ENCODE assay signal across 7 mouse cellular contexts in the genomic region with DNA sequence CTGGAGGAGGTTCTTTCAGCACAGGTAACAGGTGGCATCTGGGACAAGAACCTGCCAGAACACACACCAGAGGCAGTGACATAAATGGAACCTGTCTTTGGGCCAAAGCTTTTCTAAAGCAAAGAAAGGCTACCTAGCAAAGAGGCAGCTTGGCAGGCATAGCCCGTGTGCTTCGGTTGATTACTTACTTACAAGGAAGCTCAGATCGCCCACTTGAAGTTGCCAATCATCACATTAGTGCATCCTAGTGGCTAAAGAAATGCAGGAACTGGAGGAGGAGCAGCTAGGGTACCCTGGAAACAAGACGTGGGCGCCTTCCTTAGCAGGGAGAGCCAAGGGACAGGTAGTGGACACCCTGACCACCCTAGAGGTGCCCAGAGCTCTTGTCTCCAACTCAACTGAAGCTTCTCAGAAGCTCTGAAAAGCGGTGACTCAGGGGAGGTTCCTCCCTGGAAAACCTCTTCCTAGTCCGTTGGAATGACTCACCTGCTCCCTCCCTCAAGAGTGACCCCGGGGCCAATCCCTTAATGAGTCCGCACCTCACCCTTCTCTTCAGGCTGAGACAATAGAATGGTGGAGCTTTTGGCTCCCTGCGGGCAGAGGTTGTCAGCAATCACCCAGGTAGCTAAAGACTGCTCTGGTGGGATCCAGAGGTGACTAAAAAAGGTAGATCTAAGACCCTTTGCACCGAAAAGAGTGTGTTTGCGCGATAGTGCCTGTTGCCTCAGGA. TPM values are rescaled to one million over a fixed set of nuclear protein-coding genes. Genes with fewer than 3 reads are reported as not detected.
DNase-seq lines count a peak whose midpoint lies in the region; ATAC-seq and TF ChIP-seq lines count a peak whose summit lies in the region.

No protein-coding gene starts in this region.

- H3K4me2 ChIP-seq in embryonic facial prominence, embryonic 15.5 days (replicated peaks) = peak overlapping the region; percentile 100
- peak overlapping the region; percentile 99 for H3K4me2 ChIP-seq in kidney, embryonic 15.5 days

- peak; percentile 55 for ATAC-seq in Patski
- ATAC-seq in embryonic facial prominence, embryonic 15.5 days (ENCODE audit: insufficient number of reproducible peaks, low FRiP score, low TSS enrichment, low read depth) = no peak
- no peak for ATAC-seq in kidney, embryonic 15.5 days (replicated peaks; ENCODE audit: low FRiP score)
- ATAC-seq in CD4-positive, CD25-positive, alpha-beta regulatory T cell, adult 4 months = no peak

- H3K9me3 ChIP-seq in embryonic facial prominence, embryonic 15.5 days (replicated peaks) = no peaks in the 10 kb centered on the region
- no peaks in the 10 kb centered on the region for H3K9me3 ChIP-seq in kidney, embryonic 15.5 days (replicated peaks)

- H3K36me3 ChIP-seq in embryonic facial prominence, embryonic 15.5 days = peaks cover 14% of the 10 kb centered on the region; the same call in 1 of the 2 replicates
- peaks cover 18% of the 10 kb centered on the region for H3K36me3 ChIP-seq in kidney, embryonic 15.5 days

- 24% methylated on average over 13 of the region's 13 CpGs for WGBS in embryonic facial prominence, embryonic 15.5 days
- 22% methylated on average over 13 of the region's 13 CpGs for WGBS in kidney, embryonic 15.5 days

- peaks cover 14% of the 10 kb centered on the region; the same call in 1 of the 2 replicates for H3K4me1 ChIP-seq in embryonic facial prominence, embryonic 15.5 days
- peaks cover 26% of the 10 kb centered on the region for H3K4me1 ChIP-seq in kidney, embryonic 15.5 days

- POLR2A ChIA-PET in Patski (lab: Charles Lee) = no interaction called here

- peak; percentile 38 for DNase-seq in Patski (ENCODE audit: low read depth, low spot score)
- DNase-seq in lung, postnatal 25 days (ENCODE audit: low spot score) = peak; percentile 32
- no peak for DNase-seq in frontal cortex, postnatal 10 days (ENCODE audit: low spot score in 2 of 2)
- DNase-seq in left cerebral cortex, postnatal 10 days (ENCODE audit: extremely low spot score in 1 of 2, low spot score in 2 of 2) = no peak

- TF ChIP-seq CTCF in Patski (IDR thresholded peaks at IDR 0.05) = no peak

- CTCF ChIA-PET in Patski (lab: Charles Lee) = interaction anchor here (0.8 to 1.6 kb wide), 6 partner anchors 10 to 74 kb away, joined by 3 read pairs; no protein-coding TSS in a partner anchor

- in situ Hi-C loops in Patski (cut with MboI; ENCODE audit: low pct_unique_long_range_greater_than_20kb) = loop anchor here (5.0 kb wide), 1 partner anchor 34 kb away; no protein-coding TSS in a partner anchor

- no peaks in the 10 kb centered on the region for H3K27me3 ChIP-seq in Patski
- no peaks in the 10 kb centered on the region for H3K27me3 ChIP-seq in embryonic facial prominence, embryonic 15.5 days
- 0 out of 2 replicates have a peak, but pooled peaks cover 3% of the 10 kb centered on the region for H3K27me3 ChIP-seq in kidney, embryonic 15.5 days

- peak overlapping the region; percentile 90 for H3K4me3 ChIP-seq in embryonic facial prominence, embryonic 15.5 days (replicated peaks)
- peak overlapping the region; percentile 98 for H3K4me3 ChIP-seq in kidney, embryonic 15.5 days (replicated peaks)

- no peak overlapping the region for H3K9ac ChIP-seq in embryonic facial prominence, embryonic 15.5 days
- peak overlapping the region; percentile 94; the same call in 1 of the 2 replicates for H3K9ac ChIP-seq in kidney, embryonic 15.5 days

- intact Hi-C loops in left cerebral cortex, postnatal 10 days (cut with DNase I) = loop anchor here (5.0 kb wide), 1 partner anchor 34 kb away; no protein-coding TSS in a partner anchor

- no peak overlapping the region for H3K27ac ChIP-seq in embryonic facial prominence, embryonic 15.5 days (replicated peaks)
- H3K27ac ChIP-seq in kidney, embryonic 15.5 days = peak overlapping the region; percentile 91

RNA-seq across cellular contexts. Expression of gene Helz, which starts 1.8 kb away (rescaled TPM):
- 19.6 TPM for polyA plus RNA-seq in Patski (2021)
- 19.5 and 19.9 TPM in 2 replicates for polyA plus RNA-seq in embryonic facial prominence, embryonic 15.5 days (2015; fragmentation: Nextera tagmentation; extraction: Ambion mirVana)
- 22.5 and 22.9 TPM in 2 replicates for polyA plus RNA-seq in kidney, embryonic 15.5 days (2015; fragmentation: Nextera tagmentation; extraction: Ambion mirVana)
- 10 to 100 TPM; 27.8 to 35.7 TPM for polyA plus RNA-seq in CD4-positive, CD25-positive, alpha-beta regulatory T cell, adult 4 months (2017; shearing (Covaris generic))
- 10 to 100 TPM; 34.8 to 34.9 TPM for total RNA-seq in left cerebral cortex, postnatal 10 days (2021)

Comparison
In these comparisons a context has a peak if more than half of its experiments do, and no peak if none do; other contexts are left out.
1. DNase-seq: peak in Patski (single experiment) and lung, postnatal 25 days (single experiment); none in frontal cortex, postnatal 10 days (0 of 2) and left cerebral cortex, postnatal 10 days (0 of 2).